Mouse (Mus musculus) thymus, postnatal 25 days (tissue): ENCODE results near the gene Amz1.

Experiments
- DNase-seq: peaks from one replicate; pipeline ENCODE4 v3.0.0; 2022

Amz1 gene

GRCm38 (mm10) chr5:140723822-140724221 lies at the start of gene Amz1:
Gene Amz1, plus strand, starts transcription at chr5:140724127.
- DNase-seq, result no peak

- DNase-seq, result no peak
Measured at GRCm38 (mm10) chr5:140675079-140675478, 48.8 kb upstream of the Amz1 start.

GRCm38 (mm10) chr5:140675640-140676039 lies 48.3 kb upstream of the Amz1 start:
- DNase-seq, result no peak

- no peak for DNase-seq
Measured at GRCm38 (mm10) chr5:140677137-140677536, 46.8 kb upstream of the Amz1 start.

- no peak for DNase-seq
Measured at GRCm38 (mm10) chr5:140680051-140680450, 43.9 kb upstream of the Amz1 start.

- DNase-seq, result no peak
Measured at GRCm38 (mm10) chr5:140680950-140681349, 43.0 kb upstream of the Amz1 start.

- no peak for DNase-seq
Measured at GRCm38 (mm10) chr5:140682113-140682512, 41.8 kb upstream of the Amz1 start.

- DNase-seq, result peak; percentile 37
Measured at GRCm38 (mm10) chr5:140684343-140685148, 39.4 kb upstream of the Amz1 start.

GRCm38 (mm10) chr5:140688434-140688833 lies 35.5 kb upstream of the Amz1 start:
- DNase-seq, result no peak

- DNase-seq, result no peak
Measured at GRCm38 (mm10) chr5:140695987-140696386, 27.9 kb upstream of the Amz1 start.

GRCm38 (mm10) chr5:140699776-140700175 lies 24.2 kb upstream of the Amz1 start:
- DNase-seq, result no peak

- DNase-seq, result no peak
Measured at GRCm38 (mm10) chr5:140701661-140702060, 22.3 kb upstream of the Amz1 start.

GRCm38 (mm10) chr5:140702103-140702513 lies 21.8 kb upstream of the Amz1 start, which contains the start of gene Iqce:
Gene Iqce, minus strand, starts transcription at chr5:140702378.
- peak; percentile 95 for DNase-seq

GRCm38 (mm10) chr5:140702618-140703175 lies 21.2 kb upstream of the Amz1 start:
- DNase-seq, result no peak

GRCm38 (mm10) chr5:140703480-140704377 lies 20.2 kb upstream of the Amz1 start:
- no peak for DNase-seq

- peak; percentile 100 for DNase-seq
Measured at GRCm38 (mm10) chr5:140704378-140705251, 19.3 kb upstream of the Amz1 start, which contains the start of gene Brat1. Gene Brat1, plus strand, starts transcription at chr5:140705011.

GRCm38 (mm10) chr5:140705501-140706171 lies 18.3 kb upstream of the Amz1 start:
- DNase-seq, result no peak

GRCm38 (mm10) chr5:140710315-140710714 lies 13.6 kb upstream of the Amz1 start:
- DNase-seq, result no peak

GRCm38 (mm10) chr5:140711040-140711439 lies 12.9 kb upstream of the Amz1 start:
- DNase-seq, result no peak

GRCm38 (mm10) chr5:140720773-140721172 lies 3.2 kb upstream of the Amz1 start:
- no peak for DNase-seq

- no peak for DNase-seq
Measured at GRCm38 (mm10) chr5:140722121-140722520, 1.8 kb upstream of the Amz1 start.
